Mouse (Mus musculus): ENCODE results near the gene Scpep1. TPM values are rescaled to one million over a fixed set of nuclear protein-coding genes. Genes with fewer than 3 reads are reported as not detected.
"Not testable (repeated sequence)": the region's sequence is repeated elsewhere in the genome, so short reads cannot be mapped to it uniquely, and the experiment has no call there.

Scpep1 gene
- polyA plus RNA-seq, 1 experiment from 2014 or later = 42.2 TPM

GRCm38 (mm10) chr11:88891921-88892561, 63.2 kb downstream of the Scpep1 start:
- H3K4me2 ChIP-seq; H3K4me1 ChIP-seq; ATAC-seq; H3K27ac ChIP-seq; H3K27me3 ChIP-seq (replicated peaks); H3K9me3 ChIP-seq (replicated peaks); H3K4me3 ChIP-seq; H3K9ac ChIP-seq; H3K36me3 ChIP-seq: not testable (repeated sequence)
- WGBS (ENCODE audit: insufficient replicate concordance) = 88% methylated on average over 20 of the region's 24 CpGs

- not testable (repeated sequence) for H3K9me3 ChIP-seq (replicated peaks); H3K27ac ChIP-seq; H3K36me3 ChIP-seq; H3K4me1 ChIP-seq; ATAC-seq; H3K9ac ChIP-seq; H3K4me3 ChIP-seq; H3K4me2 ChIP-seq; H3K27me3 ChIP-seq (replicated peaks)
- WGBS (ENCODE audit: insufficient replicate concordance) = 81% methylated on average over 8 of the region's 12 CpGs
These were observed 63.8 kb downstream of the Scpep1 start for GRCm38 (mm10) chr11:88891446-88891845.

- WGBS (ENCODE audit: insufficient replicate concordance) = 81% methylated on average over 6 of the region's 11 CpGs
- not testable (repeated sequence) for H3K4me2 ChIP-seq
These were observed 64.4 kb downstream of the Scpep1 start for GRCm38 (mm10) chr11:88890904-88891303.

GRCm38 (mm10) chr11:88888996-88889395, 66.3 kb downstream of the Scpep1 start:
- 67% methylated on average over 2 of the region's 2 CpGs for WGBS (ENCODE audit: insufficient replicate concordance)
- no peak overlapping the region for H3K4me2 ChIP-seq
- no peak for ATAC-seq

More at GRCm38 (mm10) chr11:88890904-88891303, 64.4 kb downstream of the Scpep1 start:
- H3K36me3 ChIP-seq; ATAC-seq; H3K9me3 ChIP-seq (replicated peaks); H3K9ac ChIP-seq; H3K27ac ChIP-seq; H3K4me1 ChIP-seq; H3K27me3 ChIP-seq (replicated peaks); H3K4me3 ChIP-seq: not testable (repeated sequence)

GRCm38 (mm10) chr11:88884376-88885065, 70.7 kb downstream of the Scpep1 start:
- Histone ChIP-seq H3K36me3 (no peaks in the 10 kb centered on the region), H3K4me2 (no peak overlapping the region), H3K27ac (no peak overlapping the region), H3K9ac (no peak overlapping the region), H3K9me3 (replicated peaks) (no peaks in the 10 kb centered on the region), H3K4me1 (no peaks in the 10 kb centered on the region), H3K27me3 (replicated peaks) (no peaks in the 10 kb centered on the region), H3K4me3 (no peak overlapping the region)
- no peak for ATAC-seq
- 54% methylated on average over 8 of the region's 8 CpGs for WGBS (ENCODE audit: insufficient replicate concordance)

More at GRCm38 (mm10) chr11:88888996-88889395, 66.3 kb downstream of the Scpep1 start:
- Histone ChIP-seq H3K9me3 (replicated peaks) (no peaks in the 10 kb centered on the region), H3K27me3 (replicated peaks) (no peaks in the 10 kb centered on the region), H3K27ac (no peak overlapping the region), H3K4me3 (no peak overlapping the region), H3K9ac (no peak overlapping the region), H3K4me1 (no peaks in the 10 kb centered on the region), H3K36me3 (no peaks in the 10 kb centered on the region)

- no peak overlapping the region for H3K9ac ChIP-seq
- no peak overlapping the region for H3K4me3 ChIP-seq
- H3K9me3 ChIP-seq (replicated peaks) = no peaks in the 10 kb centered on the region
- H3K4me1 ChIP-seq = 0 out of 2 replicates have a peak, but pooled peaks cover 3% of the 10 kb centered on the region
- H3K27me3 ChIP-seq (replicated peaks) = peaks cover 41% of the 10 kb centered on the region
- no peaks in the 10 kb centered on the region for H3K36me3 ChIP-seq
- no peak overlapping the region for H3K27ac ChIP-seq
- no peak for ATAC-seq
- H3K4me2 ChIP-seq = no peak overlapping the region
- 85% methylated on average over 12 of the region's 12 CpGs for WGBS (ENCODE audit: insufficient replicate concordance)
These were observed 77.3 kb downstream of the Scpep1 start for GRCm38 (mm10) chr11:88878011-88878410.

Other genes starting within 250 kb of the Scpep1 start
- 5.0 and 5.2 TPM in 2 replicates for gene Msi2, start 237.0 kb downstream of the Scpep1 start, polyA plus RNA-seq (2016; fragmentation: Nextera tagmentation; extraction: Ambion mirVana)
- gene Akap1, start 90.9 kb downstream of the Scpep1 start, polyA plus RNA-seq (2016; fragmentation: Nextera tagmentation; extraction: Ambion mirVana) = 12.3 and 14.0 TPM in 2 replicates
- gene Elobl, start 11.5 kb upstream of the Scpep1 start, polyA plus RNA-seq (2016; fragmentation: Nextera tagmentation; extraction: Ambion mirVana) = not detected in 2 replicates
- gene Coil, start 14.8 kb upstream of the Scpep1 start, polyA plus RNA-seq (2016; fragmentation: Nextera tagmentation; extraction: Ambion mirVana) = 9.3 and 9.7 TPM in 2 replicates
- 23.1 and 25.9 TPM in 2 replicates for gene Trim25, start 43.9 kb upstream of the Scpep1 start, polyA plus RNA-seq (2016; fragmentation: Nextera tagmentation; extraction: Ambion mirVana)
- gene Dgke, start 111.4 kb upstream of the Scpep1 start, polyA plus RNA-seq (2016; fragmentation: Nextera tagmentation; extraction: Ambion mirVana) = 1.6 and 1.7 TPM in 2 replicates
- gene Gm525, start 118.4 kb upstream of the Scpep1 start, polyA plus RNA-seq (2016; fragmentation: Nextera tagmentation; extraction: Ambion mirVana) = not detected in 2 replicates

Measured in liver, embryonic 12.5 days (tissue).